Mouse (Mus musculus) CD4-positive helper T cell, adult 2 months (primary cell): ENCODE results near the gene Nol9.
"Not testable (repeated sequence)": the region's sequence is repeated elsewhere in the genome, so short reads cannot be mapped to it uniquely, and the experiment has no call there.

Experiments used
- DNase-seq: peaks from one replicate; pipeline ENCODE4 v3.0.0-alpha.2; 2012; ENCODE audit warnings: low read depth, missing footprints, low spot score

The Nol9 gene

DNA sequence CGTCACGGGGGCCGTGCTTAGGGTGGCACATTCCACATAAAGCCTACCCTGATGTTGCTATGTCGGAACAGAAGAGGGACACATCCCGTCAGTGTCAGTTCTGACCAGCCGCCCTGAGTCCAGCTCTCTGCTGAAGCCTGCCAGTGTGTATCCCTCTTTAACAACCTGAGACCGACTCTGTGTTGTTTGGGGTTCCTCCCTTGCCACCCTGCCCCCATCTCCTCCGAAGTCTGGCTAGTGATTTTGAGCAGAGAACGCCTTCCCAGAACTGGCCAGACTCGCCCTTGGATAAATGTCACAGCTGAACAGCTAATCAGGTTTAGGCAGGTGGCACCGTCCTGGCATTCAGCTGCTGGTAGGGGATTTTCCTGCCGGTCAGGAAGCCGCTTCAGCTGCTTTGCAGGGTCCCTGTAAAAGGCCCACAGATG is 28.4 kb upstream of the Nol9 start:
- DNase-seq: no peak

DNA sequence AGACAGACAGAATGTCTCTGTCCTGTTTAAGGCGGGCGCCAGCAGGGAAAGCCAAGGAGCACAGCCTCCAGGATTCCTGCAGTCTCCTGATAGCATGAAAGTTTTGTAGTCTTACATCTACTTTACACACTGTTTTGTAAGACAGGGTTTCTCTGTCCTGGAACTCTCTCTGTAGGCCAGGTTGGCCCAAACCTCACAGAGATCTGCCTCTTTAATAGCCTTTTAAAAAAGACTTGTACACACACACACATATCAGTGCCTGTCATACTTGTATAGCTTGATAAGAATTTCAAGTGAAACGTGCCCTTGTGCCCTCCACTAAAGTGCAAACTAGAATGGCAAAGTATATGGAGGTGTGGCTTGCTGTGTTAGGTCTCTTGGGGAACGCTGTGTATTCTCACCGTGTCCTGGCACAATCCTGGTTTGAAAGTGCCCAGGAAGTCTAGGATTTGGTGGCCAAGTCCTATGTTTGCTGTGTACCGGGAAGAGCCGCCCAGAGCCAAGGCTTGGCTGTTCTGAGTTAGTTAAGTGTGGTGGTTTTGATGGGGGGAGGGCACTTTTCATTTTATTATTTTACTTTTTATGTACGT is 27.9 kb upstream of the Nol9 start:
- no peak for DNase-seq

- DNase-seq: no peak
These were observed 27.0 kb upstream of the Nol9 start for GRCm38 (mm10) chr4:152012109-152012508.

GRCm38 (mm10) chr4:152013036-152013813 is 25.9 kb upstream of the Nol9 start:
- no peak for DNase-seq

GRCm38 (mm10) chr4:152019073-152019472 is 20.0 kb upstream of the Nol9 start:
- no peak for DNase-seq

DNA sequence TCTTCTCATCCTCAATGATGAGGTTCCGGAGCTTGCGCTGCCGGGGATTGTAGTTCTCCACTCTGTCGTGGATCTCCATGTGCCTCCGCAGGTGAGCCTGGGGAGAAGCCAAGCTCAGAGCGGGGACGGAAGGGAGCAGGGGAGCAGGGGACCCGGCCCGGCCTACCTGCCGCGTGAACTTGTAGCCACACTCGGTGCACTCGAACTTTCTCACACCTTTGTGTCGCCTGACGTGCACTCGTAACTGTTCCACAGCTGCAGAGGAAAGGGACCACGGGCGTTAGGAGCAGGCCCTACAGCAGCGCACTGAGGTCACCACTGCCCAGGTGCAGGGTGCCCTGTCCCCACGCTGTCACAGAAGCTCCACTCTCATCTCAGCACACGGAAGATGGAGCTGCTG is 19.1 kb upstream of the Nol9 start:
- DNase-seq: no peak

- no peak for DNase-seq
These were observed 17.5 kb upstream of the Nol9 start for GRCm38 (mm10) chr4:152021568-152022097.

DNA sequence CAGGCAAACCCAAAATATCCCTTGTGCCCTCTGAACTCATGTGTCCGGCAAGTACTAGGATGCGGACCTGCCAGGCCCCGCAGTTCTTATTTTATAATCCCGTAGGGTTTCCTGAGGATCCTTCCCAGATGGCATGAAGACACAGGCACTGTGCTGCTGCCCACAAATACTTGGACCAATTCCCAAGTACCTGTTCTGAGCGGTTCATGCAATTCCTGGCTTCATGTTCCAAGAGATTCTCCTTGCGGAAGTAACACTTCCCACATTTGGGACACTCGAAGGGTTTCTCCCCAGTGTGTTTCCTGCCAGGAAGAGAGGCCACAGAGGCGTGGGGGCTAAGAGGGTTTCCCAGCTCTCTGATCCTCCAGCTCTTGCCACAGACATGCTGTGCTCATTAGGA is 16.6 kb upstream of the Nol9 start:
- no peak for DNase-seq

GRCm38 (mm10) chr4:152024525-152024924 is 14.6 kb upstream of the Nol9 start:
- DNase-seq: no peak

DNA sequence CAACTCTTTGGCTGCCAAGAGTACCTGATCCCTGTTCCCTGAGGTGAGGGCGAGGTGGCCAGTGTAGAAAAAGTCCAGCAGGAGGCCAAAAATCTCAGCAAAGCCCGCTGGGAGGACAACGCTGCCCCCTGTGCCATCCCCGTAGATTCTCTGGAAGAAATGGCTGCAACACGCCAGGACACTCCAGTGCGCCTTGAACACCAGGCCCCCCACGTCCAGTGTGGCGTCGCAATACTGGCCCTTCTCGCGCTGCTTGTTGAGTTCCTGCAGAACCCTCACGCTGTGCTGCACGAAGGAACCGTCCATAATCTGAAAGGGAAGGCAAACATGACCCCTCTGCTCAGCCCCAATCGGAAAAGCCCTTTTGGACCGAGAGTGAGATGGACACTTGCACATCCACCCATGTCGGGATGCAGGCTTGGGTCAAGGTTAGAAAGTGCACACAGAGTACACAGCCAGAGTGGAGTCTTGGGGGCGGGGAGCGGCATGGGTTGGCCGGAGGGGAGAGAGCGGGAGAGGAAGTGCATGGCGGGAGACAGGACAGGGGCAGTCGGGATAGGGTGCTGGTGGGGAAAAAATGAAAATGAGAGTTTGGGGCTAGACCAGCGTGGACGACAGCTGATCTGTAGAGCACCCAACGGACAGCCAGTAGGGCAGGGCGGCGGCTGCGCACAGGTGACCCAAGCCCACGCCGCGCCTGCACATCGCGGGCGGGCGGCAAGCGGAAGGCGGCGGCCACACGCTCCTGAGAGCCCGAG is 12.2 kb upstream of the Nol9 start:
- DNase-seq: no peak

DNA sequence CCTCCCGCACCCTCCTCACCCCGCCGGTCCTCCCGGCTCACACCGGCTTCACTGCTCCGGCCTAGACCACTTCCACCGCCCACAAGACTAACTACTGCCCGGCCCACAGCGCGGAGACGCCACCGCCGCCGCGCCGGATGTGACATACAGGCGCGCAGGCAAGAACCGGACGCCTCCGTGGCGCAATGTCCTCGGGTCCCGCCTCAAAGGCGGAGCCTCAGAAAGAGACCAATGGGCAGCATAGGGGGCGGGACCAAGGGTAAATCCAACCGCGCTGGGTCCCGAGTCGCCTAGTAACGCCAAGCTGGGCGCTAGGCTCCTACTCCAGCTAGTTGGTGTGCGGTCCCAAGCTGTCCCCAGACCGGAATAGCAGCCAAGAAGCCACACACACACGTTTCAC is 11.6 kb upstream of the Nol9 start, which contains the start of gene Zbtb48:
Gene Zbtb48 (minus strand): TSS at position 148 of the 400 bp plus-strand sequence.
- DNase-seq: peak; percentile 96

GRCm38 (mm10) chr4:152028456-152028855 is 10.7 kb upstream of the Nol9 start:
- no peak for DNase-seq

DNA sequence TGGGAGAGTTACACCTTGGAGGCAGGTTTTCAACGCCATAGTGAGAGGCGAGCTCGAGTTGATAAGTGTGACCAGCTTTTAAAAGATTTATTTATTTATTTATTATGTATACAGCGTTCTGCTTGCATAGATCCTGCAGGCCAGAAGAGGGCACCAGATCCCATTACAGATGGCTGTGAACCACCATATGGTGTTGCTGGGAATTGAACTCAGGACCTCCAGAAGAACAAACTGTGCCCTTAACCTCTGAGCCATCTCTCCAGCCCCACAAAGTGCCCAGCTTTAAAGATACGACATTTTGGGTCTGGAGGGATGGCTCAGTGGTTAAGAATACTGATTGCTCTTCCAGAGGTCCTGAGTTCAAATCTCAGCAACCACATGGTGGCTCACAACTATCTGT is 10.0 kb upstream of the Nol9 start:
- DNase-seq: peak; percentile 37

- DNase-seq: no peak
These were observed 9.1 kb upstream of the Nol9 start for GRCm38 (mm10) chr4:152029997-152030396.

GRCm38 (mm10) chr4:152032922-152033321 is 6.2 kb upstream of the Nol9 start:
- no peak for DNase-seq

- not testable (repeated sequence) for DNase-seq
These were observed 2.7 kb upstream of the Nol9 start for GRCm38 (mm10) chr4:152036464-152036863.

DNA sequence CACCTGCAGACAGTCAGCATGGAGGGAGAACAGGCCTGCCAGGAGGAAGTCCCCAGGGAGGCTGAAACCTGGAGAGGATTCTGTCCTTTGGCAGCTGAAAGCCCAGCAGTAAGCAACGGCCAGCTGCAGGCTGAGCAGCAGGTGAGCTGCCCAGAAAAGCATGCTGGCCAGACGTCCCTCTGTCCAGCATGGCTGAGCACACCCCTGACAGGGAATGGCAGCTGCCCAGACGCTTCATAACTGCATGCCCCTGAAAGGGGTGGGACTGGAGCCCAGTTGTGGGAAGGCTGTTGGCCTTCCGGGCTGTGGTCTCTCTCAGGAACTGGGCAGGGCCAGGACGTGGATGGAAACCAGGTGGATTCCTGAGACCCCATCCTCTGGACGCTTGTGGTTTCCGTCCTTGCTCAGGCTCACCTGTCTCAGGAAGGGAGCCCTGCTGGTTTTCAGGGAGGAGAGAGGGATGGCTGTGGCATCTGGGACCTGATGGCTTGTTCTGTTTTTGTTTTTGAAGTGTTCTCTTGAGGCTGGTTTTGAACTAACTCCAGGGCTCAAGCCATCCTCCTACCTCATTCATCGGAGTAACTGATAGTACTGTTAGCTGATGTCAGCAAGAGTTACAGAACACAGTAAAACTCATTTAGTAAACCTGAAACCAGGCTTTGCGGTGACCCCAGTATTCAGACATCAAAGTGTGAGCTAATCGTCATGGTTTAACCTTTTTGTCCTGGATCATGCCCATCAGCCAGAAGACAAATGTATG is 716 bp upstream of the Nol9 start, which contains the start of gene Tas1r1:
Gene Tas1r1 (minus strand): TSS at position 344 of the 760 bp plus-strand sequence.
- peak; percentile 58 for DNase-seq

GRCm38 (mm10) chr4:152039831-152040310 is 750 bp downstream of the Nol9 start:
- no peak for DNase-seq

GRCm38 (mm10) chr4:152041924-152042641 is 3.0 kb downstream of the Nol9 start:
- no peak for DNase-seq

- no peak for DNase-seq
These were observed 4.0 kb downstream of the Nol9 start for GRCm38 (mm10) chr4:152043171-152043570.

DNA sequence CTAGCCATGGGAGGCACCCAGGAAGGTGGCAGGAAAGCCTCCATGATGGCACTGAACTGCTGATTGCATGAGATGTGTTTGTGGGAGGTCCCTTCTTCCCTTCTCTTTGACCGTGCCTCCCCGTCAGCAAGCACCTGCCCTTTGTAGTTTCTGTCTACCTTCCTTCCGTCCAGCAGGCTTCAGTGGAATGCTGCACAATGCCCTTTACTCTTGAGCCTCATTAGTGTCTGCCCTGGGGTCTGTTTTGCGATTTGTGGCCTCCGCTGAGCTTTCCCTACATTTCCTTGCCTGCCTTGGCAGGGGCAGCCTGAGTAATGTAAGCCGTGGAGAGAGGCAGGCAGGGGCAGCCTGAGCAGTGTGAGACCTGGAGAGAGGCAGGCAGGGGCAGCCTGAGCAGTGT is 5.5 kb downstream of the Nol9 start:
- DNase-seq: no peak
